Mouse (Mus musculus) heart, postnatal 0 days (tissue): ENCODE data around the gene Rnf38.

Experiments used
- CTCF ChIP-seq: IDR thresholded peaks from 2 replicates; pipeline ENCODE4 v1.5.1; 2016; ENCODE audit warnings: antibody characterized with exemption, control low read depth, low read depth
- EP300 ChIP-seq: IDR thresholded peaks from 2 replicates; pipeline ENCODE4 v1.6.1; 2016; ENCODE audit warnings: antibody characterized with exemption, low read depth

GRCm38 (mm10) chr4:44232771-44233712 lies 547 bp downstream of the Rnf38 start:
- no peak for TF ChIP-seq CTCF
- no peak for TF ChIP-seq EP300
